Mouse (Mus musculus) B cell, adult 2 months (primary cell): ENCODE data around the gene Ppil6.
A peak's percentile ranks its signal among the peaks of the same experiment; 100 is the strongest.

Experiments
- DNase-seq, 2 experiments: peaks; one replicate each; pipeline ENCODE4 v3.0.0; 2022

The Ppil6 gene

GRCm38 (mm10) chr10:41536714-41537113 lies 46.5 kb downstream of the Ppil6 start:
- no peak for DNase-seq

- DNase-seq: no peak
These were observed 47.2 kb downstream of the Ppil6 start for GRCm38 (mm10) chr10:41537226-41537982.

GRCm38 (mm10) chr10:41537983-41538330 lies 47.7 kb downstream of the Ppil6 start:
- DNase-seq: no peak

GRCm38 (mm10) chr10:41538986-41539385 lies 48.7 kb downstream of the Ppil6 start:
- DNase-seq: no peak

- DNase-seq: no peak
These were observed 51.8 kb downstream of the Ppil6 start for GRCm38 (mm10) chr10:41542057-41542456.

GRCm38 (mm10) chr10:41543439-41543838 lies 53.2 kb downstream of the Ppil6 start:
- no peak for DNase-seq

- DNase-seq: no peak
These were observed 53.6 kb downstream of the Ppil6 start for GRCm38 (mm10) chr10:41543844-41544243.

GRCm38 (mm10) chr10:41544481-41545190 lies 54.4 kb downstream of the Ppil6 start:
- DNase-seq: peak; percentile 61 to 70

GRCm38 (mm10) chr10:41545224-41545755 lies 55.1 kb downstream of the Ppil6 start:
- no peak for DNase-seq

GRCm38 (mm10) chr10:41546396-41547165 lies 56.3 kb downstream of the Ppil6 start:
- DNase-seq: no peak

- DNase-seq: no peak
These were observed 60.5 kb downstream of the Ppil6 start for GRCm38 (mm10) chr10:41550711-41551110.

GRCm38 (mm10) chr10:41552319-41552718 lies 62.1 kb downstream of the Ppil6 start:
- DNase-seq: peak; percentile 15 to 20

GRCm38 (mm10) chr10:41552847-41553589 lies 62.8 kb downstream of the Ppil6 start:
- DNase-seq: peak; percentile 31 to 33

- DNase-seq: no peak
These were observed 63.5 kb downstream of the Ppil6 start for GRCm38 (mm10) chr10:41553711-41554110.

GRCm38 (mm10) chr10:41555081-41555480 lies 64.8 kb downstream of the Ppil6 start:
- no peak for DNase-seq

- no peak for DNase-seq
These were observed 68.2 kb downstream of the Ppil6 start for GRCm38 (mm10) chr10:41558401-41558800.

GRCm38 (mm10) chr10:41561701-41562395 lies 71.6 kb downstream of the Ppil6 start:
- no peak for DNase-seq
